Mouse (Mus musculus): ENCODE measurements around the gene Anapc15-ps.

The Anapc15-ps gene

GRCm38 (mm10) chr10:95673351-95673750 is at the start of gene Anapc15-ps:
Gene Anapc15-ps, minus strand, starts transcription at chr10:95673451.
- DNase-seq (ENCODE audit: low spot score): no peak

DNA sequence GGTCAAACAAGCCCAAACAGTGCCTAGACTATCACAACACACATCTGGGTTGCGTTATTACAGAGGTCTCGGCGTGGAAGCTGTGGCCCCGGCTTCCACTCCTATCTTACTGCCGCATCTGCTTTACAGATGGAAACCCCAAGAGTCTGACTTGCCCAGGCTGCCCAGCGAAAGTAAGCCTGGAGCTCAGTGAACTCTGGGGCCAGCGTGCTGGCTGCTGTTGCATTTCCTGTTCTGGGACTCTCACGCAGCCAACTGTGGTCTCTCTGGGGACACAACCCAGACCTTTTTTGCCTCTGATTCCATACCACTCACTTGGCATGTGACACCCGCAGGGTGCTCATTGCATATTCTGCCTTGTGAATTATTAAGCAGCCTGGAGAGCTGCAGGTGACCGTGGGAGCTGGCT is 49.0 kb upstream of the Anapc15-ps start:
- DNase-seq (ENCODE audit: low spot score): no peak

DNA sequence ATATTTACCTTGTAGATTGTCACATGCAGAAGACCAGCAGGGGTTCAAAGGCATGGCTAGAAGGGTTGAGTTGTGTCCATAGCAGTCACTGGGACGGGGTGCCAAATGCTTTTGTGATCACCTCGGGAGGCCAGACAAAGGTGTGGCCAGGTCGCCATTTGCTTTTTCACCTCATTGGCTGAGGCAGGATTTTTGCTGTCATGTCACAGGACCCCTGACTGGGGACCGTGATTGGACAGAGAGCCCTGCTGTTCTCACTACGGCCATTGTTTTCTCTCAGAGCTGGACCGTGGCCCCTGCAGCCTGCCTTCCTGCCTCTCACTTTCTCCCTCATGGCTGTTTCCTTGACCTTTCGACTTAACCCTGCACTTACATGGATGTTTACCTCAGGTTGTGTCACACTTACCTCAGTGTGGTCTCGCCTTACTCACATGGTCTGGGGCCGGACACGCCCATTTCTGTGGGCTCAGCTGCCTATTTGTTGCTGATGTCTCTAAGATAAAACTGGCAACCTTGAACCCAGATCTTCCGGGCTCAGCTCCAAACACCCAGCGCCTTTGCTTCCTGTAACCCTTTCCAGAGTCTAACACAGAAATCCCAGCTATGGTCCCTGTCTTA is 47.0 kb upstream of the Anapc15-ps start:
- DNase-seq (ENCODE audit: low spot score): no peak

DNA sequence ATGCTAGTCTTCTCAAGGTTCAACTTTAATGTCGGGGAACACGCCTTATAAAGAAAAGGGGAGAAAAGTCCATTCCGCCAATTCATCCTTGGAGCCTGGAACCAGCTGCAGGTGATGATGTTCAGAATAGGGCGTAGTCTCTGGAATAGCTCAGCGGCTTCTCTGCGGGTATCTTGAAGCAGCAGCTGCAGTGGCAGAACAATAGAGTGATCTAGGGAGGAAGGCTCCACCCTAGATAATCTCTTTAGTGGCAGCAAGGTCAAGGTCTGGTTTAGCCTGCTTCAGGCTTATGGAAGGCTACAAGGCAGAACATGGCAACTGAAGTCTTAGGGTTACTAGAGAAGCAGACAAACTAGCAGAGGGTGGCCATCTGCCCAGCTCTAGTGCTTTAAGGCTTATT is 46.2 kb upstream of the Anapc15-ps start:
- no peak for DNase-seq (ENCODE audit: low spot score)

- no peak for DNase-seq (ENCODE audit: low spot score)
Observed at GRCm38 (mm10) chr10:95718760-95719159, 45.5 kb upstream of the Anapc15-ps start.

GRCm38 (mm10) chr10:95717106-95717680 is 43.9 kb upstream of the Anapc15-ps start:
- no peak for DNase-seq (ENCODE audit: low spot score)

DNA sequence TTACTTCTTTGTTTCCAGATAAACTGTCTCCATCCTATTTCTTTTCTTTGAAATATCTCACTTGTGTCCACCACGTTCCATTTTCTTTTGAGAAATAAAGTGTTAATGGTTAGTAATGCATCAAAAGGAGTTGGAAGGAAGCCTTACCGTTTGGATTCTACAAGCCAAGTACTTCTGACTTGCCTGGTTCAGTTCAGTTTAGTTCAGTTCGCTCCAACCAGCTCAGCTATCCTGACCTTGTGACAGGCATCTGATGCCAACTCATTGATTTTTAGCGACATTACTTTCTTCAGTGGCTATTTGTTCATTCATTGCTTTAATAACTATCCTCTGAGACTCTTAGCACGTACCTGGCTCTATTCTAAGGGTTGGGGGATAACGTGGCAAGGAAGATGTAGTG is 42.4 kb upstream of the Anapc15-ps start:
- no peak for DNase-seq (ENCODE audit: low spot score)

GRCm38 (mm10) chr10:95712221-95712620 is 39.0 kb upstream of the Anapc15-ps start:
- no peak for DNase-seq (ENCODE audit: low spot score)

DNA sequence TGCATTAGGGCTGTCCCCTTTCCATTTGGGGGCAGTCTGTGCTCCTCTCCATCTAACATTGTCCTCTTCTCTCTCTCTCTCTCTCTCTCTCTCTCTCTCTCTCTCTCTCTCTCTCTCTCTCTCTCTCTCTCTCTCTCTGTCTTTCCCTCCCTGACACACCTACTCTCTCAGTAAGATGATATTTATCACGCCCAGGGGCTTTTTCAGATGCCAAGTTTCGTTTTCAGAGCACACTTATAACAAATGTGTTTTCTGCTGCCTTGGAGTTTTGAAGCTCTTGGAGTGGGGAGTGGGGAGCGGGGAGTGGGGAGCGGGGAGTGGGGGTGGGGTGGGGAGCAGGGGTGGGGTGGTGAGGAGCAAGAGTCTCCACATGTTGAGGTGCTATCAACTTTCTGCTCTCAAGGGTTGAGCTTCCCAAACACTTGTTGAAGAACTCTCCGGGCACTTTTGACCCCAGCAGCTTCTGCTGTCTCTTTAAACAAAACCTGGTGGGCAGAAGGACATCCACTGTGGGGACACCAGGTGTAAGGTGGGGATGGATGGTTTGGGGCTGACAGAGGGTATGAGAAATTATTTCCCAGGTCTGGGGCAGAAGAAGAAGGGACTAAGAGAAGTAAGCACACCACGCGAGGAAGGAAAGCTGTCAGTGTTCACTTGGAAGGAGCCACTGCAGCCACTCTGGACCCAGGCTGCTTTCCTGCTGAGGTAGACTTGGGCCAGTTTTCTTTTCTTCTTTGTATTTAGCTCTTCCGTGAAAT is 36.8 kb upstream of the Anapc15-ps start:
- no peak for DNase-seq (ENCODE audit: low spot score)

DNA sequence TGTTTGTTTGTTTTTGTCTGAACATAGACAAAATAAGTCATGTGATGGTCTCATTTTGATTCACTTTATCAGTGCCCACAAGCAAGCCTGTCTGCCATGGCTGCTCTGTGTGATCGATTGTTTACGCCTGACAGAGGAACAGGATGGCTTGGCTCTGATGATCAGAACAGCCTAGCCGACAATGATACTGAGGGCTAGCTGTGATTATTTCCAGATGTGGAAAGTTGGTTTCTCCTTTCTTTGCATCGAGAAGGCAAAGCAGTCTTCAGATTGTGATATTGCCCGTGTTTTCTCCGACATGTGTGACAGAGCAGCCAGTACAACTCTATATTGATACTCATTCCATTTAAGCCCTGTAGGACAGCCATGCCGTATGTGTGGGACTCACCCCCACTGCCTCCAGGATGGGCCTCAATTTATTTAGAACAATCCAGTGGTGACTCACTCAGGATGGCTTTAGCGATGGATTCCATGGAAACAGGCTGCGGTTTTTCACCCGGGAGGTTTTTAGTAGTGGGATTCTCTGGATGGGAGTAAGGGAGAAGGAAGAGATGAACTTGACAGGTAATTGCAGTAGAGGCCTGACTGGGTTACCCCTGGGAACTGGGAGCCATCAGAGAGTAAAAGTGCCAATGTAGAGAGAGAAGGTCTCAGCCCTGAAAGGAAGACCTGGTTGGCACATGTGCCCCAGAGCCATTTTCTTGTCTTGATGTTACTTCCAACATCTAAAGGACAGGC is 36.1 kb upstream of the Anapc15-ps start:
- no peak for DNase-seq (ENCODE audit: low spot score)

DNA sequence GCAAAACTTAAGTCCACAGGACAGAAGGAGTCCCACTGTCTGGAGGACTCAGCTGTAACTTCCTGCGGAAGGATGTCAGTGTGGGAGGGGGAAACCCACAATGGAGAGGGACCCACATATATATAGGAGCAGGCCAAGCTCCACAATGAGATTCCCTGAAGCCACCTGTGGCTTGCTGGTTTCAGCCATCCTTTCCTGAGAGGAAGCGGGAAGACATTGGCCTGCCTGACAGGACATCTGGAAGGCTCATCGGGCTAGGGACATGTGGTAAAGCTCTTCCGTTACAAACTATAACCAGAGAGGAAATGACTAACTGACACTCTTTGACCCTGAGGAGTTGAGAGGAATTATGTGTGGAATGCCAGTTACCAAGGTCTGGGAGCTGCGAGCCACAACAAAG is 34.8 kb upstream of the Anapc15-ps start:
- DNase-seq (ENCODE audit: low spot score): no peak

- DNase-seq (ENCODE audit: low spot score): no peak
Observed at GRCm38 (mm10) chr10:95706867-95707266, 33.6 kb upstream of the Anapc15-ps start.

- DNase-seq (ENCODE audit: low spot score): no peak
Observed at GRCm38 (mm10) chr10:95705747-95706146, 32.5 kb upstream of the Anapc15-ps start.

DNA sequence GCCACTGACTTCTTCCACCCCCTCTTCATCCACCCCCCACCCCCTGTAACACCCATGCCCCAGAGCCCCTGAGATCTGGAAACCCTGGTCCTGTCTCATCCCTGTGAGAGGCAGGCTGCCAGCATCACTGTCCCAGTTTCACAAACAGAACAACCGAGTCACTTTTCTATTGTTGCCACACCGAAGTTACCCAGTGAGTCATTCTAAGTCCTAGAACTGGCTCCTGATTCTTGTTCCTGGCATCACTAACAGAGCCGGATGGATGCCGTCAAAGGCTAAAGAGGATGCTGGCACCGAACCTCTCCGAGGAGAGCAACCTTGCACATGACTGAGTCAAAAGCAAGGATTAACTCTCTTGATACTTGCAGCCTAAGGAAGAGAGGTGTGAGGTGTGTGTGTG is 31.6 kb upstream of the Anapc15-ps start:
- DNase-seq (ENCODE audit: low spot score): no peak

DNA sequence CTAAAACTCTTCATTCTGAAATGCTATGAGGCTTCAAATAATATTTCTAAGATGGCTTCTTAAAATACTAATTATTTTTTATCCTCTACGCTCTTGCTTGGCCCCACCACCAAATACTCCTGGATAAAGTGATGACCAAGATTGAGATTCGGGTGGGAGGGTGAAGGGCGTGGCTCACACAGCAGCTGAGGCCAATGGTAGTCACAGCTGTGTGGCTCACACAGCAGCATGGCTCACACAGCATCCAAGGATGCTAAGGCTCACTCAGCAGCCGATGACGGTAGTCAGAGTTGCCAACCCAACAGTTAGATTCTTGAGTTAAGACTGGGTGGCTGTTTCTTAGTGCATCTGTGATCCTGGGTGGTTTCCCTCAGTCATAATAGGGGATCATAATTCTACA is 30.5 kb upstream of the Anapc15-ps start:
- no peak for DNase-seq (ENCODE audit: low spot score)

- DNase-seq (ENCODE audit: low spot score): no peak
Observed at GRCm38 (mm10) chr10:95700422-95700821, 27.2 kb upstream of the Anapc15-ps start.

- no peak for DNase-seq (ENCODE audit: low spot score)
Observed at GRCm38 (mm10) chr10:95698920-95699714, 25.9 kb upstream of the Anapc15-ps start.

GRCm38 (mm10) chr10:95696253-95696641 is 23.0 kb upstream of the Anapc15-ps start:
- no peak for DNase-seq (ENCODE audit: low spot score)

DNA sequence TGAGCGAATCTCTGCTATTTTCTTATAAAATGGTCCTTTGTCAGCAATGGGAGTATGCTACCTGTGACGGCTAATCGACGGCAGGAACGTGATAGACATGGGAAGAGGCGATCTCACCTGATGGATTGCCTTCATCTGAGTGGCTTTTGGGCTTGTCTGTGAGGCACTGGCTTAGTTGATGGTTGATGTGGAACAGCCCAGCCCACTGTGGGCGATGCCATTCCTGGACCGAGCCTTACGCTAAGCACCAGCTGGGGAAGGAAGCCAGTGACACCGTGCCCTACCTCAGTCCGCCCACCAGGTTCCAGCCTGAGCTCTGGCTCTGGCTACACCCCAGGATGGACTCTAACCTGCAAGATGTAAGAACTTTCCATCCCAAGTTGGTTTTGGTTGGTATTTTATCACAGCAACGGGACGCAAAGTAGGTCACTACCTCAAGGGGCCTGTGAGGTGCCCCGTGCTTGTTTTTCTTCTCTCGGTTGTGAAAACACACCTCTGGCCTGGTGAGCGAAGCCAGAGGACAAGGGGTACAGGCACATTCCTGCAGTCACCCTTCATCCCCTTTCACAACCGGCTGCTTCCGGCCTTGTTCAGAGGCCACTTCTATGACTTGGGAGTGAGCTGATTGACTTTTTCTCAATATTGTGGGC is 22.5 kb upstream of the Anapc15-ps start:
- no peak for DNase-seq (ENCODE audit: low spot score)

DNA sequence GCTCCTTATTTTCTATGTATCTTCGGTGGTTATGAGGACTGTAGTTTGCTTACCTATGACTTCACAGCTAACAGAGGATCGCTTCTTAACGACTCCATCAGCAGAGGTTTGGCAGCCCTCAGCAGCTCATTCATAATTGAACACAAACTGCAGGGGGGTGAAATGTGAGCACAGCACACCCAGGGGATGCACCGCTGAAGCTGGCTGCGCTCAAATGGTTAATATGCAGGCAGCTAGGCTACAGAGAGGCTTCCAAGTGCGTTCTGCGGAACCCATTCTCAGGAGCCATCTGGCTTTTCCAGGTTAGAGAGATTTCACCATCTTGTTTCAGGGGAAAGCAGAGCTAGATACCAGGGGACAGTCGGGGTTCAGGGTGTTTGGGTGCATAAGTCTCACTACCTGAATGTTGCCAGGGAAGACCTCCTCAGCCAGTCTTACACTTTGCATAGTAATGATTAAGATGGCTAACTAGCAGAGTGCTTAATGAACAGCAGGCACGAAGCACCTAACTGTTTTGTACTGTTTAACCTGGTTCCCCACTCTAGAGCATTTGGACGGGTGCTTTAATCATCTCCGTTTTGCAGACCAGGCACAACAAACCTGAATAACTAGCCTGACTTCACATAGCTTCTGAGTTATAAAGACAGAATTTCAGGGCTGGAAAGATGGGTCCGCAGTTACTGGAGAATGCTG is 21.5 kb upstream of the Anapc15-ps start:
- no peak for DNase-seq (ENCODE audit: low spot score)

DNA sequence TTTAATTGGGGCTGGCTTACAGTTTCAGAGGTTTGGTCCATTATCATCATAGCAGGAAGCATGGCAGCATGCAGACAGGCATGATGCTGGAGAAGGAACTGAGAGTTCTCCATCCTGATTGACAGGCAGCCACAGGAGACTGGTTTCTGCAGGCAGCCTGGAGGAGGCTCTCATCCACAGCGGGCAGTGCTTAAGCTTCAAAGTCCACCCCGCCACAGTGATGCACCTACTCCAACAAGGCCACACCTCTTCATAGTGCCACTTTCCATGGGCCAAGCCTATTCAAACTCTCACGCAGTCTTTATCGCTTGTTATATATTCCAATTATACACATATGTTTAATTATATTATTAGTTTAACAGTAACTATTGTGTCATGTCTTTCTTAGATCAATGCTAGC is 18.1 kb upstream of the Anapc15-ps start:
- DNase-seq (ENCODE audit: low spot score): no peak
